23 mouse cellular contexts compared by ENCODE assay signal in genomic region chr4:86831896-86832295, GRCm38 (mm10).
"Had no signal": no experiment of that assay in that cellular context is flagged by ENCODE, and none has a peak within 500 bp of the region (broad histone marks: within the 10 kb centered on the region; RNA-seq: fewer than 3 reads in every experiment).

No protein-coding gene starts in this region.

- H3K9ac ChIP-seq: heart, embryonic 13.5 days; heart, embryonic 15.5 days; hindbrain, embryonic 13.5 days; hindbrain, embryonic 15.5 days; limb, embryonic 12.5 days had no signal

- DNase-seq: gastrocnemius, adult 2 months; gastrocnemius, postnatal 10 days; gastrocnemius, postnatal 25 days; heart, adult 18-20 months; heart, postnatal 14 days; heart, postnatal 36 days; kidney, adult 18-20 months; kidney, adult 8-10 months; kidney, postnatal 10 days; kidney, postnatal 25 days; kidney, postnatal 4 days had no signal

- H3K27me3 ChIP-seq: heart, embryonic 13.5 days; heart, embryonic 15.5 days; hindbrain, embryonic 13.5 days; hindbrain, embryonic 15.5 days; limb, embryonic 12.5 days had no signal

- H3K4me3 ChIP-seq: gastrocnemius, adult 2 months; heart, embryonic 13.5 days; heart, embryonic 15.5 days; hindbrain, embryonic 13.5 days; hindbrain, embryonic 15.5 days; layer of hippocampus, adult 2 months; left cerebral cortex, adult 2 months; limb, embryonic 10.5 days; limb, embryonic 12.5 days had no signal

- H3K4me1 ChIP-seq: heart, embryonic 13.5 days; heart, embryonic 15.5 days; hindbrain, embryonic 13.5 days; hindbrain, embryonic 15.5 days; limb, embryonic 10.5 days; limb, embryonic 12.5 days had no signal

- H3K27ac ChIP-seq: gastrocnemius, adult 2 months; heart, embryonic 13.5 days; heart, embryonic 15.5 days; hindbrain, embryonic 13.5 days; hindbrain, embryonic 15.5 days; hindbrain, postnatal 0 days; layer of hippocampus, adult 2 months; left cerebral cortex, adult 2 months; limb, embryonic 10.5 days; limb, embryonic 12.5 days had no signal

- H3K9me3 ChIP-seq: heart, embryonic 13.5 days; heart, embryonic 15.5 days; hindbrain, embryonic 13.5 days; hindbrain, embryonic 15.5 days; limb, embryonic 10.5 days; limb, embryonic 12.5 days had no signal

- H3K4me2 ChIP-seq: heart, embryonic 11.5 days; heart, embryonic 13.5 days; heart, embryonic 15.5 days; hindbrain, embryonic 13.5 days; hindbrain, embryonic 15.5 days; limb, embryonic 12.5 days; liver, embryonic 11.5 days had no signal

- ATAC-seq: forebrain, embryonic 16.5 days; hindbrain, postnatal 0 days had no signal
